Mouse (Mus musculus): ENCODE data around the gene Vav1.

DNA sequence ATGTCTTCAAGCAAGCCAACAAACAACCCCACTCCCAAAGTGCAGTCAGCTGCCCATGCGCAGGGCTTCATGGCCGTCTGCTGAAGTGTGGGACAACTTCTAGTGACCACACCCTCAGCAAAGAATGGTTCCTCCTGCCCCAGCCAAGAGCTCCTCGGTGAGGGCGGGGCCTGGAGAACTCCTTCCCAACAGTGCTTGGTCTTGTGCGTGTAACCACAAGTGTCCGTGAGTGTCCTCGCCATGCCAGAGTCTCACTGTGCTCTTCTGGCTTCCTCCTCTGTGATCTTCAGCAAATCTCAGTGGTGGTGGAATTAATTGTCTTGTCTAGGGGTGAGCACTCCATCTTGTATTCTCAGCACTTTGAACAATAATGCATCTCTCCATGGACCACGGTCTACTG, 52.1 kb downstream of the Vav1 start:
- TF ChIP-seq USF1 (IDR thresholded peaks at IDR 0.05; ENCODE audit: low read depth) = no peak
- no peak for TF ChIP-seq MYOD1 (IDR thresholded peaks at IDR 0.05; ENCODE audit: control insufficient read depth in 1 of 3, insufficient read length in 2 of 3, low read depth in 2 of 3)
- TF ChIP-seq MYOG (IDR thresholded peaks at IDR 0.05; ENCODE audit: control insufficient read depth in 1 of 3, insufficient read depth in 1 of 3, insufficient read length in 2 of 3, low read depth in 2 of 3) = no peak
- TF ChIP-seq POLR2A (IDR thresholded peaks at IDR 0.05; ENCODE audit: insufficient read length, low read depth) = no peak
- no peak for TF ChIP-seq E2F4 (IDR thresholded peaks at IDR 0.05; ENCODE audit: insufficient read depth)
- TF ChIP-seq POLR2AphosphoS2 (IDR thresholded peaks at IDR 0.05; ENCODE audit: insufficient read length, low read depth) = no peak
